Mouse (Mus musculus) MEL (cell line): ENCODE measurements at regions not wholly inside any gene's neighbourhood (a gene's known extent, or its start where the extent isn't known, plus 50 kb on each side); places are given as distances from the start of the nearest gene placed in this dataset.

Experiments used
- CTCF ChIP-seq, 3 experiments: IDR thresholded peaks in 2 of 3; conservative IDR thresholded peaks in 1 of 3; 2 replicates each; pipeline ENCODE4 v1.5.1; 2011 to 2012; ENCODE audit warnings: low read length in 3 of 3, low read depth in 2 of 3, mild to moderate bottlenecking in 2 of 3, improper control_type of control experiment in 1 of 3, inconsistent platforms in 1 of 3, mixed read lengths in 1 of 3, moderate library complexity in 1 of 3; ENCODE audit not compliant: control insufficient read depth in 1 of 3, insufficient read depth in 1 of 3, poor library complexity in 1 of 3, severe bottlenecking in 1 of 3
- E2F4 ChIP-seq: IDR thresholded peaks from 2 replicates; pipeline ENCODE4 v1.6.1; 2011; ENCODE audit warnings: low read depth, low read length, improper control_type of control experiment, borderline replicate concordance
- GABPA ChIP-seq: IDR thresholded peaks from 2 replicates; pipeline ENCODE4 v1.6.1; 2012; ENCODE audit warnings: low read depth, mild to moderate bottlenecking, inconsistent platforms, low read length, improper control_type of control experiment, moderate library complexity
- GATA1 ChIP-seq: IDR thresholded peaks from 2 replicates; pipeline ENCODE4 v1.6.1; 2011; ENCODE audit warnings: low read depth, low read length, improper control_type of control experiment
- JUND ChIP-seq: IDR thresholded peaks from 2 replicates; pipeline ENCODE4 v1.6.1; 2011; ENCODE audit warnings: low read depth, mild to moderate bottlenecking, improper control_type of control experiment, low read length
- MAZ ChIP-seq: IDR thresholded peaks from 2 replicates; pipeline ENCODE4 v1.6.1; 2012; ENCODE audit warnings: low read depth, mild to moderate bottlenecking, inconsistent platforms, low read length, improper control_type of control experiment
- MXI1 ChIP-seq: IDR thresholded peaks from 2 replicates; pipeline ENCODE4 v1.6.1; 2011; ENCODE audit warnings: mild to moderate bottlenecking, low read depth, low read length, improper control_type of control experiment
- POLR2A ChIP-seq, 2 experiments: IDR thresholded peaks; 2 replicates each; pipeline ENCODE4 v1.6.1; 2011 to 2012; ENCODE audit warnings: low read length in 2 of 2, mild to moderate bottlenecking in 2 of 2, control low read depth in 1 of 2, improper control_type of control experiment in 1 of 2, low read depth in 1 of 2, moderate library complexity in 1 of 2; ENCODE audit not compliant: control insufficient read depth in 1 of 2, insufficient read depth in 1 of 2, poor library complexity in 1 of 2

GRCm38 (mm10) chr16:57949680-57950079 is 195.1 kb upstream of the Col8a1 start:
- TF ChIP-seq MAZ, result no peak
- TF ChIP-seq MXI1, result no peak
- TF ChIP-seq GABPA, result no peak
- TF ChIP-seq E2F4, result no peak
- TF ChIP-seq CTCF (IDR thresholded peaks at IDR 0.05 in 2 of 3, conservative IDR thresholded peaks at IDR 0.05 in 1 of 3; ENCODE audit: control insufficient read depth in 1 of 3, insufficient read depth in 1 of 3, low read depth in 2 of 3, low read length in 3 of 3, poor library complexity in 1 of 3, severe bottlenecking in 1 of 3), result no peak
- TF ChIP-seq POLR2A (IDR thresholded peaks at IDR 0.05; ENCODE audit: control insufficient read depth in 1 of 2, insufficient read depth in 1 of 2, low read depth in 1 of 2, low read length in 2 of 2, poor library complexity in 1 of 2), result no peak
- TF ChIP-seq GATA1, result no peak
- TF ChIP-seq JUND, result no peak
